Mouse (Mus musculus) adrenal gland, postnatal 36 days (tissue): ENCODE data around the gene Cemip. TPM values are rescaled to one million over a fixed set of nuclear protein-coding genes. Genes with fewer than 3 reads are reported as not detected.
A peak's percentile ranks its signal among the peaks of the same experiment; 100 is the strongest.
"Not testable (repeated sequence)": the region's sequence is repeated elsewhere in the genome, so short reads cannot be mapped to it uniquely, and the experiment has no call there.

ENCODE experiments used
- DNase-seq, 2 experiments: peaks; one replicate each; pipeline ENCODE4 v3.0.0; 2021; ENCODE audit warnings: mixed read lengths in 1 of 2
- long read RNA-seq, 2 experiments: library from polyadenylated mRNA; stranded (forward); transcript quantifications; one replicate each; pipeline ENCODE4 v2.0.0; 2021; ENCODE audit warnings: borderline sequencing depth in 2 of 2
- total RNA-seq, 2 experiments: library from RNA; stranded (reverse); gene quantifications; 2 replicates each; pipeline ENCODE4 v1.2.3; 2021

Gene Cemip
- total RNA-seq: 1 to 10 TPM in 1 of 2 experiments, under 1 TPM in 1; 0.79 to 1.6 TPM
- long read RNA-seq, experiment 1: 0 reads
- long read RNA-seq, experiment 2: 0 reads

- DNase-seq: peak; percentile 84 to 90
Measured at GRCm38 (mm10) chr7:84086039-84086829, at the start of gene Cemip. Gene Cemip (minus strand): TSS chr7:84086502.

- peak; percentile 44 to 60 for DNase-seq
Measured at GRCm38 (mm10) chr7:84132704-84133103, 46.4 kb upstream of the Cemip start.

- no peak for DNase-seq
Measured at GRCm38 (mm10) chr7:84131736-84132135, 45.4 kb upstream of the Cemip start.

GRCm38 (mm10) chr7:84128661-84129060 is 42.4 kb upstream of the Cemip start:
- DNase-seq: peak in 1 of 2 experiments; percentile 19

- DNase-seq: no peak
Measured at GRCm38 (mm10) chr7:84125730-84126129, 39.4 kb upstream of the Cemip start.

- DNase-seq: not testable (repeated sequence)
Measured at GRCm38 (mm10) chr7:84123651-84124050, 37.3 kb upstream of the Cemip start.

- DNase-seq: no peak
Measured at GRCm38 (mm10) chr7:84121778-84122177, 35.5 kb upstream of the Cemip start.

GRCm38 (mm10) chr7:84120142-84120760 is 33.9 kb upstream of the Cemip start:
- no peak for DNase-seq

GRCm38 (mm10) chr7:84119216-84120105 is 33.2 kb upstream of the Cemip start:
- peak; percentile 52 to 60 for DNase-seq

- DNase-seq: peak; percentile 43 to 65
Measured at GRCm38 (mm10) chr7:84117543-84118122, 31.3 kb upstream of the Cemip start.

GRCm38 (mm10) chr7:84116621-84117542 is 30.6 kb upstream of the Cemip start:
- no peak for DNase-seq

GRCm38 (mm10) chr7:84115385-84115784 is 29.1 kb upstream of the Cemip start:
- no peak for DNase-seq

GRCm38 (mm10) chr7:84114775-84115174 is 28.5 kb upstream of the Cemip start:
- DNase-seq: no peak

- no peak for DNase-seq
Measured at GRCm38 (mm10) chr7:84113035-84113390, 26.7 kb upstream of the Cemip start.

- no peak for DNase-seq
Measured at GRCm38 (mm10) chr7:84112351-84113034, 26.2 kb upstream of the Cemip start.

GRCm38 (mm10) chr7:84111716-84112350 is 25.5 kb upstream of the Cemip start:
- no peak for DNase-seq

- no peak for DNase-seq
Measured at GRCm38 (mm10) chr7:84106942-84107341, 20.6 kb upstream of the Cemip start.

GRCm38 (mm10) chr7:84102589-84102988 is 16.3 kb upstream of the Cemip start:
- no peak for DNase-seq

GRCm38 (mm10) chr7:84100672-84101071 is 14.4 kb upstream of the Cemip start:
- DNase-seq: no peak

- DNase-seq: no peak
Measured at GRCm38 (mm10) chr7:84098098-84098497, 11.8 kb upstream of the Cemip start.
